Mouse (Mus musculus): ENCODE measurements at regions not wholly inside any gene's neighbourhood (a gene's known extent, or its start where the extent isn't known, plus 50 kb on each side); places are given as distances from the start of the nearest gene placed in this dataset.

DNA sequence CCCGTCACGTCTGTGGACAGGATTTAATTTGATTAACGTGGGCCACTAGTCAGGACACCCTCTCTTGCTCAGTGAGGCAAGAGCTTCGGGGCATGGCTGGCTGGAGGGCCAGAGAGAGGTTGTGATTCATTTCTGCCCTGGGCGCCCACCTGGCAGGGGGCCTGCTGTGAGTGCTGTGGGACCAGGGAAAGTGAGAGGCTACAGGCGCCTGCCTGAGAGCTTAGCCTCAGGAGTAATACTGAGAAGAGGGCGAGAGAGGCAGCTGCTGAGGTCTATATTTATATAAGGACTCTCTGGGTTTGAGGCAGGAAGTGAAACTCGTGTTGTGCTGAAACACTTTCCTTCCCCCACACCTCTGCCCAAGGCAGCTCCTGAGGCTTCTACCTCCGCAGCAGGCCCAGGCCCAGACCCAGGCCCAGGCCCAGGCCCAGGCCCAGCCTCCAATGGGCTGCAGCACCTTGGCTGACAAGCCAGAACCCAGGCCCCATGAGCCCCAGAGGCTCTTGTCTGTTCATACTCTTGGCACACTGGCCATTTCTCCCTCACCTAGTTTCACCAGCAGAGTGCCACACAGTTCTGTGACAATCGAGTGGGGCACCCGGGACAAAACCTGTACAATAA is 176.9 kb upstream of the Bcl6 start:
- TF ChIP-seq CTCF (IDR thresholded peaks at IDR 0.05; ENCODE audit: control insufficient read depth, insufficient read depth, low read length) (no peak), POLR2A (IDR thresholded peaks at IDR 0.05; ENCODE audit: borderline replicate concordance, control insufficient read depth, low read depth, low read length) (no peak)
